Mouse (Mus musculus) hematopoietic stem cell, adult 5-6 weeks (primary cell): Measurements from ENCODE around the gene Bcl2l13. TPM values are rescaled to one million over a fixed set of nuclear protein-coding genes. Genes with fewer than 3 reads are reported as not detected.
"Not testable (repeated sequence)": the region's sequence is repeated elsewhere in the genome, so short reads cannot be mapped to it uniquely, and the experiment has no call there.

ENCODE experiments used
- ATAC-seq, 2 experiments: fragments of 125-278 bp in 1 of 2; replicated peaks in 1 of 2; 2 replicates each; pipeline ENCODE4 v1.8.0; 2016 to 2017; ENCODE audit warnings: inconsistent platforms in 2 of 2, mild to moderate bottlenecking in 2 of 2, moderate number of reproducible peaks in 2 of 2, low read depth in 1 of 2, moderate TSS enrichment in 1 of 2; ENCODE audit not compliant: low FRiP score in 2 of 2, poor library complexity in 2 of 2, severe bottlenecking in 2 of 2, insufficient read depth in 1 of 2, low TSS enrichment in 1 of 2
- total RNA-seq: library from RNA; stranded (forward); fragments of 172-1452, 232-1000 nt; gene quantifications from 2 replicates; pipeline ENCODE4 v1.2.3, GENCODE M21; 2017

Bcl2l13 gene
- total RNA-seq, 1 experiment from 2014 or later = 19.6 TPM

- ATAC-seq = no peak
Observed at GRCm38 (mm10) chr6:120913783-120914182, 77.8 kb downstream of the Bcl2l13 start.

GRCm38 (mm10) chr6:120914533-120914910 is 78.5 kb downstream of the Bcl2l13 start:
- ATAC-seq = peak in 1 of 2 experiments; percentile 1; a peak in 1 of 4 replicates

DNA sequence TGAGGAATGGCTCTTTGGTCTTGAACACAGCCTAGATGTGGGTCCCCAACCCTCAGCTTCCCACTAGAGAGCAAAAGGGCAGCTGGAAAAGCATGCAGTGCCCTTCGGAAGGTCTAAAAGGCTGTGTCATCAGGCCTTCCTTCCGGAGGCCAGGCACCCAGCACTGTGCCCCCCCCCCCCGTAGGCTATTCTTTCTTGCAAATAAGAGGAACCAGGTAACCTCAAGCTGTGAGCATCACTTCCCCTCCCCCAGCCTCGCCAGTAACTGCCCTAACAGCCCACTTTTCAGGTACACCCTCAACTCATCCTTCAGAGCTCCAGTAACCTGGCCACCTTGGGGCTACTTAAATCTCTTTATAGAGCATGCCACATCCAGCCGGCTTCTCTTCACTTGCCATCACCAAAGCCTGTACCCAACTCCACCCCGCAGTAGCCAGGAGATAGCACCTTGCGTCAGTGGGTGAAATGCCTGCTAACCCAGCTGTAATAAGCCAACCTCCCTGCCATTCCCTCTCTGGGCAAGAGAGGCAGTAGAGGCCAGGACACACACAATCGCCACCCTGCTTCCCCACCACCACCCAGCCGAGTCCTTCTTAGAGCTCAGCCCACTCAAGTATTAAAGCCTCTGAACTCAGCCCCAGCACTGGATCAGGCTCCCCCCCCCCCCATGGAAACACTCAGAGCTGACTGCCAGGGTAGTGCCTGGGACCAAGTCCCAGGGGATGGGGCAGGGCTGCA is 79.1 kb downstream of the Bcl2l13 start:
- ATAC-seq = peak; percentile 63 to 67

DNA sequence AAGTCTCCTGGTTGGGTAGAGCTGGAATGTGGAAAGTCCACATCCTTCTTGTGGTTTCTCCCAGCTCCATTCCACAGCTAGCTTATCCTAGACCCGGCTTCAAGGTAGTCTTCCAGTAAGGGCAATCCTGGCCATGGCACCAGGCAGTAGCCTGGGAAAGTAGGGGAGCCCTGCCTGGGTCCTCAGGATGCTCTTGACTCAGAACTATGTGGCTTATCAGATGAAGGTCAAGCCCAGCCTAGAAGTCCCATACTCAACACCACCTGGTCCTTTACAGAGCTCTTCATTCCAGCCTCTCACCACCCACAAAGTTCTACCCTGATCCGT is 79.6 kb downstream of the Bcl2l13 start:
- ATAC-seq = no peak

GRCm38 (mm10) chr6:120916074-120916971 is 80.3 kb downstream of the Bcl2l13 start, which contains the start of gene Bid:
Gene Bid, minus strand, starts transcription at chr6:120916853.
- ATAC-seq = peak; percentile 69 to 77

DNA sequence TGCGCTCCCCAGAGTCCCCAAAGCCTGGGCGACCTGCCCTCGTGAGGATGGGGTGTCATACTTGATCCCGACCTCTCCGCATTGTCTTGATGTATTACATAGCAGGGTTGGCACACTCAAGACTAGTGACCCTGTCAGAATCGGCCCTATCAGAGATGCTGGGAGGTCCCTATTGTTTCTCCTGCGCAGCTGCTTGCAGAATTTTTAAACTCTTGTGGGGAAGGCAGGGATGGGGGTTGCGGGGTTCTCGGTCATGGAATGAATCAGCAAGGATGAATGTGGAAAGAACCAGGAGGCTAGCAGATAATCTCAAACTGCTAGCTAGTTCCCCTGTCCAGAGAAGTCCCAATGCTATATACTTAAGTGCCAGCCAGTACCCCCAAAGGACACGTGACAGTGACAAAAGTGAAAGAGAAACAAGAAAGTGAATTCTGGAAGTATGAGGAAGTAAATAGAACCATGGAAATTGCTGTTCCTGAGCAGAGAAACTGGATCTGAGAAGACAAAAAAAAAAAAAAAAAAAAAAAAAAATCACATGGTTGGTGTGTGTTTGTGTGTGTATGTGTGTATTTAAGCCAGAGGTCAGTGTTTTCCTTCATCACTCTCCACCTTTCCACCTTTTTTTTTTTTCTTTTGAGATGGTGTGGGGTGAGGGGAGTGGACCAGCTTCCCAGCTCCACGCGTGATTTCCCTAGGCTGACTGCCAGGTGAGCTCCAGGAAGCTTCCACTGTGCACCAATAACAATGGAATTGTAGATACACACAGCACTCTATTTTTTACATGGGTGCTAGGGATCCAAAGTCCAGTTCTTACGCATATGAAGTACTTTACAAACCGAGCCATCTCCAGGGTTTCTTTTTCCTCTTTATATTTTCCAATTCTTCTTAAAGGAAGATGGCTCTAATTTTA is 81.2 kb downstream of the Bcl2l13 start:
- ATAC-seq = peak; percentile 16 to 50; a peak in 3 of 4 replicates

- ATAC-seq = no peak
Observed at GRCm38 (mm10) chr6:120917975-120918374, 82.0 kb downstream of the Bcl2l13 start.

GRCm38 (mm10) chr6:120924791-120925321 is 88.8 kb downstream of the Bcl2l13 start:
- not testable (repeated sequence) for ATAC-seq

- no peak for ATAC-seq
Observed at GRCm38 (mm10) chr6:120926880-120927279, 90.9 kb downstream of the Bcl2l13 start.

- no peak for ATAC-seq
Observed at GRCm38 (mm10) chr6:120927765-120928164, 91.8 kb downstream of the Bcl2l13 start.

DNA sequence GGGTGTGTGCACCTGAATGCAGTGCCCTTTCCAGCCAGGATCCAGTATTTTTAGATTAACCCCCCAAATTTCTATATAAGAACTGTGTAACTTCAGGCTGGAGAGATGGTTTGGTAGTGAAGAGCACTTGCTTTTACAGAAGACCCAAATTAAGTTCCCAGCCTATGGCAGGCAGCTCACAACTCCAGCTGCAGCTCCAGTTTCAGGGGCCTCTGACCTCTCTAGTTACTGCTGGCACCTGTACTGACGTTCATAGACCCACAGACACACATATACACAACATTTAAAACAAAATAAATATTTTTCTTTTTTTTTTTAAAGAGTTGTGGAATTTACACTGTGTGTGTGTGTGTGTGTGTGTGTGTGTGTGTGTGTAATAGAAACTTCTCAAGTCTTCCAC is 93.4 kb downstream of the Bcl2l13 start:
- no peak for ATAC-seq

DNA sequence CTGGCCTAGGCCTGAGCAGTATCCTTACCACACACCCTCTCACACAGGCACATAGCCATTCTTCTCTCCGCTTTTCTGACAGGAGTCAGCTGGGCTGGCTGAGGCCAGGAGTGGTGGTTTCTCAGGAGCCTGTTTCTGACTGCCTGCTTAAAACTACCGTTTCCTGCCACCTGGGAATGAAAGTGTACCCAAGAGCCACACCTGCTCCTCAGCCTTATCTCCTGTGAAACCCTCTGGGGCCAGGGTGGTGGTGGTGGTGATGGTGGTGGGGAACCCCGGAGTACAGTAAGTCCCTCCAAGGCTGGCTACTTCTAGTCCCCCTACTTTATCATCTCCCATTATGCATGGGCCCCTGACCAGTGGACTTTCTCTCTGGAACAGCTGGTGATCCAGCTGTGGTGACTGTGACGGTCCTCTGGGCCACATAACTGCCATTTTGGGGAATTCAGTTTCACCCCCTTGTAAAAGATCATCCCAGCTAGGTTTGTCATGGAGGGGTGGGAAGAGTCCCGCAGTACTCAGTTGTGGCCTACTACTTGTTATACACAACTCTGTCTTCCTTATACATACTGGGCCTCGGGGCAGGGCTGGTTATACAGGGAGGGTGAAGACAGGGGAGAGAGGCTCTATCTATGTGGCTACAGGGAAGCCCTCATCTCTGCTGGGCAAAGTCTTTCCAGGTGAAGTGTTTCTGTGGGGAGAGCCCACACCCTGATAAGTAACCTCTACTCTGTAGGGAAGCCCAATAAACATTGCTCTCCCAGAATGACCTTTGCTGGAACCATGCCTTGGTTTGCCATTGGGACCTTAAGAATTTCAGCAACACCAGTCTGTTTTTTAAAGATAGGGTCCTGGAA is 94.7 kb downstream of the Bcl2l13 start:
- no peak; a peak in 1 of 4 replicates for ATAC-seq

DNA sequence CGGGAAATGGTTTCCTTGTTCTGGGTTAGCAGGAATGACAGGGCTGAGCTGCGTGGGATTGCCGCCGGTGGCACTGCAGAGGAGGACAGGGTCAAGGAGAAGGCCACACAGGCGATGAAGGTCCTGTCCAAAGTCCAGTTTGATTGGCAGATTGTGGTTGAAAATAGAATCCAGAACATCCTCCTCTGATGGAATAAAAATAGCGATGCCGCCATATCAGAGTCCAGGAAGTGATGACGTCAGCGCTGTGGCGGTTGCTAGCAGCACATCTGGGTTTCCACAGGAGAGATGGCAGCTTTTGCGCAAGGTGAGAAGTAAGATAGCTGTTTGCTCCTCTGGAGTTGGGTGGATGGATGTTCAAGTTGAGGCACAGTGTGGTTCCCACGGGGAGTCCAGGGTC is 96.6 kb downstream of the Bcl2l13 start:
- no peak for ATAC-seq

- no peak for ATAC-seq
Observed at GRCm38 (mm10) chr6:120933670-120934069, 97.7 kb downstream of the Bcl2l13 start.

DNA sequence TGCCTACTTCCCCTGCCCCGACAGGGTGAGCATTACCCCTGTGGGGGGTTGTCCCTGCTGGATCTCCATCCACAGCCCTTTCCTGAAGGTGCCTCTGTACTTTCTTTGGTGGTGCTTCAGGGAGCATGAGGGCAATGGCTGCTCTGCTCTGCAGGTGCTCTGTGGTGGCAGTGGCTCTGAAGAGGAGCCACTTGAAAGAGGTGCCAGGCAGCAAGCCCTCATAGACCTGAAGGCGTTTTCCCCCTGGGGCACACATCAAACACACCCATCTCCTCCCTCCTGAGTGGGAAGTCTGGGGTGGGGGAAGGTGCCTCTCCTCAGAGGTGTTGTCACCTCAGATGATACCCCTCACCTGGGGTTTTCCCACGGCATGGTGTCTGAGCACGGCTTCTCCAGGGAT is 98.2 kb downstream of the Bcl2l13 start:
- no peak for ATAC-seq

DNA sequence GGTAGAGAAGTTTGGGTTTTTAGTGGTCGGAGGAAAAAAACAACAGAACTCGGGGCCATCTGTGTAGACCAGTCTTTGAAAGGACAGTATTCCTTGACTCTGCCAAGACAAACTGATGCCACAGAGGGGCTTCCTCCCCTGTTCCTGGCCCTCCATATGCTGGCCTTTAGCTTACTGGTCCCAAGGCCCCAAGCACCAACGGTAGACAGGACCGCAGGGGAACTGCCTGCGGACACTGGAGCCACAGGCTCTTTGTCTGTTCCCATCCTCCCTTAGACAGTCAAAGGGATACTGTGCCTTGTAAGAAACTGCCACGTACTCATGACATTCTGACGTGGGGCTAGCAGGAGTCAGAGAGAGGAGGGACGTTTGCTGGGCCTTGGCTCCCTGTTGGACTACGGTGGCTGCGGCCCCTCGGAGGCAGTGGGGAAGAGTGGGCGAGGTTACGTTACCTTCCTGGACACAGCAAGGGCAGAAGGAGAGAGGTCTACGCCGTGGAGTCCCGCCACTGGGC is 101.1 kb downstream of the Bcl2l13 start:
- ATAC-seq = no peak
